Mouse (Mus musculus) adrenal gland, postnatal 10 days (tissue): ENCODE data around the gene Sctr. TPM values are rescaled to one million over a fixed set of nuclear protein-coding genes. Genes with fewer than 3 reads are reported as not detected.

Source experiments
- DNase-seq: peaks from one replicate; pipeline ENCODE4 v3.0.0; 2021; ENCODE audit warnings: mixed read lengths
- total RNA-seq, 2 experiments: library from RNA; stranded (reverse); gene quantifications; 2 replicates each; pipeline ENCODE4 v1.2.3; 2021

The Sctr gene
- total RNA-seq, 2 experiments from 2014 or later, result 12.7 to 17.7 TPM

GRCm38 (mm10) chr1:120069120-120069519, 62.4 kb downstream of the Sctr start:
- DNase-seq, result no peak

DNA sequence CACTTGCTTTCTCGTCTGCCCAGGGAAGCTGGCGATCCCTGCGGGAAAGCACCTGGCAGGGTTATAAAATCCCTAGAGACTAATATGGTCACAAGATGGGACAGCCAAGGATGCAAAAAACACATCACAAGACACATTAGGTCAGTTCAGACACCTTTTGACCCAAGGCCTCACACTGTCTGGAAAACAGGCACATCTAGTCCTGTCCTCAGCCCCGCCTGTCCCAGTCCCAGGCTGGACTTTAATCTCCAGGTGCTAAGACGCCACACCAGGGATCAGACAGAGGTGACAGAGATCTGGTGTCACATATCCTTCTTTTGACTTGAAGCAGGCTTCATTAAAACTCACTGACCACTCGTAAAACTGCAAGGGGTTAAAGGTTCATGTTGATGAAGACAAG, 63.5 kb downstream of the Sctr start:
- no peak for DNase-seq

GRCm38 (mm10) chr1:120071133-120071532, 64.4 kb downstream of the Sctr start:
- no peak for DNase-seq

- DNase-seq, result peak; percentile 77
Measured at GRCm38 (mm10) chr1:120072900-120073299, 66.2 kb downstream of the Sctr start.

DNA sequence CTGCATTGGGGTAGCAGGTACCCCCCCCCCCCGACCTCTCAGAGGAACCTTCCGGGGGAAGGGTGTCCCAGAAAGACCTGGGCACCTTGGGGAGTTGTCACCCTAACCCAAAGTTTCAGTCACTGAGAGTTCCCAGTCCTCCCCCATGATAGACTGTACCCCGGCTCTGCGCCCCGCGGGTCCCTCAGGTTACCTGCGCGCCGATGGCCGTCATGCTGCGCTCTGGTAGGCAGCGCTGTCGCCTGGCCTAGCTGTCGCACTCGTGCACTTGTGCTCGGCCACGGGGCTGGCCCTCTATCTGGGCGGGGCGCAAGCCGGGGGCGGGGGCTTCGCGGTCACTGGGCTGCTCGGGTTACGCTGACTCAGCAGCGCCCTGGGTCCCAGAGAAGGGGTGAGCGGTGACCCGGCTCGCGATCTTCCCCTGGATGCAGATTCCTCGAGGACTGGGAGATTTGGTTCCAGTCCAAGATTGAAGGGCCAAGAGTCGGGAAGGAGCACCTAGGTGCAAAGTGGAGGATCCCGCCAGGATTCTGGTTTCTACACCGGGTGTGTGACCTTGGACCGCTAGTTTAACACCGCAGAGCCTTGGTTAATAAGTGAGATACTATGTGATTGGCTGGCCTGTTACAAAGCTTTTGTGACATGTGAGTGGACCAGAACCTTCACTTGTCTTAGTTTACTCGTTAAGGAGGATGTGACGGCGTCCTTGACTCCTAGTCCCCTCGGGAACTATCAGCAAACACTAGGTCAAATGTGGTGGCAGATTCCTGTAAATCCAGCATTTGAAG, 67.0 kb downstream of the Sctr start, which contains the start of gene Tmem37:
Gene Tmem37 (minus strand): TSS at position 556 of the 788 bp plus-strand sequence.
- peak; percentile 93 for DNase-seq

- no peak for DNase-seq
Measured at GRCm38 (mm10) chr1:120074307-120074702, 67.6 kb downstream of the Sctr start.

GRCm38 (mm10) chr1:120074931-120075330, 68.2 kb downstream of the Sctr start:
- peak; percentile 53 for DNase-seq

DNA sequence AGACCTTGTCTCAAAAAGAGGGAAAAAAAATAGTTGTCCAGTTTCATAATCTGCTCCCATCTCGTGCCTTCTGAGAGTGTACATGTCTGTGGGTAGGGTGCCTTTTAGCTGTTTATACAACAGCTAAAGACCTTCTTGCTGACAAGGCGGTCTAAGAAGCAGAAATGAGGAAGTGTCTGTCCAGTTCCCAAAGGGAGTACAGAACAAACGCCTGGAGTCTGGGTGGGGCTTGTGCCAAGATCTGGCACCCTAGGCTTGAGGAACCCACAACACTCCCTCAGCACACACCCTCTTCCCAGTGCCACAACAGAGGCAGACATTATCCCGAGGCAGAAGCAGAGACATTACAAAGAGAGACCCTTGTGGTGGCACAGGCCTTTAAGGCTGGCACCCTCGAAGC, 68.8 kb downstream of the Sctr start:
- no peak for DNase-seq

DNA sequence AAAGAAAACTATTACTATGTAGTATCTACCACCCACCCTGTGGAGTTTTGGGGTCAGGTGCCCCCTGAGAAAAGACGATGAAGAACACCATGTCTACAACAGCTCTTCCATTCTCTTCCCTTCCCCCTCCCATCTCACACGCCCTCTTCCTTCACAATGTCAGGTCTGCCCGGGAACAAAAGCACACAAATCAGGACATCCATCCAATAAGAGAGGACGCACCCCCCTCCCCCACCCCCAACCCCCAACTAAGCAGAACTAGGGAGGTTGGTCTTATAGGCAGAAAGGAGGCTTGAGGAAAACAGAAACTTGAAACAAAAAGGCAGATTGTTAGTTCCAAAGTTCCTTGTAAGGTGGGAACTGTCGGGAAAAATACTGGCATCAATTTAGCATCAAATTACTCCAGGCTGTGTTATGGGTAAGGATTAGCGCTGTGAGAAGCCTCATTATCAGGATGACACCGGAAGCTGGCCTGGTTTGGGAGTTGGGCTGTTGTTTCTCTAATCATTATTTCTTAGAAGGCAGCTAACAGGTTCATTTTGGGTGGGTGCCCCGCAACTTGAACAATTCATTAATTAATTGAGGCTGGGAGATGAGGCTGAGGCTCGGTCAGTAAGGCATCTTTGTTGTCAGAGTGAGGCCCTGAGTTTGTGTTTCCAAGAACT, 71.2 kb downstream of the Sctr start:
- DNase-seq, result no peak

DNA sequence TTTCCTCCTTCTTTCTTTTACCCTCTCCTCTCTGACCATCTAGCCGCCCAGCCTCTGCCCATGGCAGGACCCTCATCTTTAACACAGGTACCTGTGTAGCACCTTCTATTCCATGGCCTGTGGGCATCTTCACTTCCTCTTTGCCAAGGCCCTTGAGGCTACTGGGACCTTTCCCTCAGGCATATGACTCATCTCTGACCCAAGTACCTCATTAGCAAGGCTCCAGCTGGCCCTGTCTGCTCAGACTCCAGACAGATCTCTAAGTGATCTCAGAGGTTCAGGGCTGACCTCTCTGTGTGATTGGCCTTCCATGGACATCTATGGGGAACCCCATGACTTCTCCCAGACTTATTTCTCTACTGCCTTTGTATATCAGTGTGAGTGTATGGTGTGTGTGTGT, 73.9 kb downstream of the Sctr start:
- DNase-seq, result no peak

GRCm38 (mm10) chr1:120082957-120083585, 76.4 kb downstream of the Sctr start:
- DNase-seq, result no peak

- no peak for DNase-seq
Measured at GRCm38 (mm10) chr1:120083921-120084517, 77.3 kb downstream of the Sctr start.

DNA sequence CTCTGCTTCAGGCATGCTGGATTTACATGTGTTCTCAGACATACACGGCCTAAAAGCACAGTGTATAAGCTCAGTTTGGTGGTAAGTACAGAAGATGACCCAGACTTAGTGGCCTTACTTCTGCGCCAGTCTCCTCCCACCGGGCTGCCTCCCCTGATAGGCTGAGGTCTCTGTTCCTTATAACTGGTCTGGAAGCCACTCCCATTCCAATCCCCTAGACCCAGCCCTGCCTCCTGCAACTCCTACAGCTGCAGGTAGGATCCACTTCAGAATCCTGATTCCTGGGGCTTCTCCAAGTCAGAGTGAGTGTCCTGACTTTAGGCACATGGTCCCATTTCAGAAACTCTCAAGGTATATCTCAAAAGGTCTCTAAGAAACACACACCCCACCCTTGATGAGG, 79.0 kb downstream of the Sctr start:
- DNase-seq, result no peak

DNA sequence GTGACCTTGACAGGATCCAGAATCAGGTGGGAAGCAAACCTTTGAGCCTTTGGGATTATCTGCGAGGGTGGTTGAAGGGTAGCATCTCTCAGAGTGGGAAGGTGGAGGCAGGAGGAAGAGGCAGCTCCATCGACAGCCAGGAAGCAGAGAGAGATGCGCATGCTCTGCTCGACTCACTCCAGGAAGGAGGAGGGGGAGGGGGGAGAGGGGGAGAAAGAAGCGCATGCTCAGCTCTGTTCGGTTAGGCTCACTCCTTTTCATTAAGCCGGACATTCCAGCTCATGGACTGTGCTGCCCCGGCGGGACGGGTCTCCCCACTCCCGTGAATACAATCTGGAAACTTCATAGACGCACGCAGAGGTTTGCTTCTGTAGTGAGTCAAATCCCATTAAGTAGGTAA, 80.0 kb downstream of the Sctr start:
- no peak for DNase-seq

DNA sequence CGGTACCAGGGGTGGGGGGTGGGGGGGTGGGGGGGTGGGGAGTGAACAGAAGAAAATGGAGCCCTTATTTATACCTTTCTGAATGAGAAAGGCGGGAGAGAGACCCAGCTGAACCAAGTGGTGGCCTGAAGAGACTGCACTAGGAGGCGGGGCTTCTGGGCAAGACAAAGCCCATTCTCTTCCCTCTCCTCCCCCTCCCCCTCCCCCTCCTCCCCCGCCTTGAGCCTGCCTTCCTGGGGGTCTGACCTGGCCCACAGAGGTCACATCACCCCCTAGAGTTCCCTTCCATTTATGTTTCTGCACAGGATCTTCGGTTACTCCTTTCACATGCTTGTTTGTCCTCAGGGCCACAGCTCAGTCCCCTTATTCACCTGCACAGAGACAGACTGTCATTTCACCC, 82.5 kb downstream of the Sctr start:
- DNase-seq, result no peak

- DNase-seq, result no peak
Measured at GRCm38 (mm10) chr1:120090880-120091570, 84.3 kb downstream of the Sctr start.

- peak; percentile 94 for DNase-seq
Measured at GRCm38 (mm10) chr1:120093482-120094134, 86.9 kb downstream of the Sctr start.

- no peak for DNase-seq
Measured at GRCm38 (mm10) chr1:120094920-120095319, 88.2 kb downstream of the Sctr start.

DNA sequence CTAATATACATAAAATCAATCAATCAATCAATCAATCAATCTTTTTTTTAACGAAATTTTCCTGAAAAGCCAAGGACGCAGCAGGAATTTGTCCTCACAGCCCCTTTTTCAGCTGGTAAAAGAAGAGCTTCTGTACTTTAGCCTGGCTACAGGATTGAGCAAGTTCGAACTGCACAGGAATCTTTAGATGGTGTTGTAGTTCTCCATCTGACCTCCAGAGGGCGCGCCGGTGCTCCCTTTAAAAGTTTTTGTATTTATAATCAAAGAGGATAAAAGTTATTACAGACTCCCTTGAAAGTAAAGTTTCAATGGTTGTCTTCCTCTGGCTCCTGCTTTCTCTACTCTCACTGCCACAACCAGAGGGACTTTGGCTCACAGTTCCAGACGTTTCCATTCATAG, 91.6 kb downstream of the Sctr start:
- peak; percentile 83 for DNase-seq

- no peak for DNase-seq
Measured at GRCm38 (mm10) chr1:120099483-120099882, 92.8 kb downstream of the Sctr start.

- peak; percentile 54 for DNase-seq
Measured at GRCm38 (mm10) chr1:120100456-120101226, 93.9 kb downstream of the Sctr start.
